Mouse (Mus musculus) lung, postnatal 0 days (tissue): ENCODE results near the gene Sypl. TPM values are rescaled to one million over a fixed set of nuclear protein-coding genes. Genes with fewer than 3 reads are reported as not detected.

Experiments
- ATAC-seq: fragments of 200-750 bp; cut with Nextera tagmentation; 2 replicates; pipeline ENCODE4 v1.8.0; 2017; ENCODE audit warnings: moderate library complexity
- DNase-seq: peaks from one replicate; pipeline ENCODE4 v3.0.0-alpha.2; 2016; ENCODE audit warnings: low spot score
- H3K27ac ChIP-seq: fragments of 300-500 bp; sonication (generic); 2 replicates; pipeline ENCODE4 v1.5.1; 2014; ENCODE audit warnings: antibody characterized with exemption, mild to moderate bottlenecking, low read length, mixed read lengths
- H3K27me3 ChIP-seq: fragments of 300-500 bp; sonication (generic); replicated peaks from 2 replicates; pipeline ENCODE4 v1.6.1; 2014; ENCODE audit warnings: low read length, mixed read lengths; ENCODE audit not compliant: insufficient read depth
- H3K36me3 ChIP-seq: fragments of 300-500 bp; sonication (generic); 2 replicates; pipeline ENCODE4 v1.6.1; 2014; ENCODE audit warnings: low read length, mixed read lengths; ENCODE audit not compliant: insufficient read depth
- H3K4me1 ChIP-seq: fragments of 300-500 bp; sonication (generic); 2 replicates; pipeline ENCODE4 v1.6.1; 2014; ENCODE audit warnings: antibody characterized with exemption, low read depth, low read length, mixed read lengths; ENCODE audit not compliant: insufficient read depth
- H3K4me2 ChIP-seq: fragments of 300-500 bp; sonication (generic); replicated peaks from 2 replicates; pipeline ENCODE4 v1.6.1; 2014; ENCODE audit warnings: low read depth, mild to moderate bottlenecking, low read length, moderate library complexity, mixed read lengths
- H3K4me3 ChIP-seq: fragments of 300-500 bp; sonication (generic); 2 replicates; pipeline ENCODE4 v1.5.1; 2014; ENCODE audit warnings: low read depth, low read length
- H3K9ac ChIP-seq: fragments of 300-500 bp; sonication (generic); replicated peaks from 2 replicates; pipeline ENCODE4 v1.6.1; 2014; ENCODE audit warnings: low read depth, mild to moderate bottlenecking
- H3K9me3 ChIP-seq: fragments of 300-500 bp; sonication (generic); 2 replicates; pipeline ENCODE4 v1.6.1; 2016; ENCODE audit warnings: low read length, mixed read lengths
- CTCF ChIP-seq: IDR thresholded peaks from 2 replicates; pipeline ENCODE4 v1.5.1; 2016; ENCODE audit warnings: antibody characterized with exemption, mild to moderate bottlenecking
- EP300 ChIP-seq: IDR thresholded peaks from 2 replicates; pipeline ENCODE4 v1.6.1; 2016; ENCODE audit warnings: antibody characterized with exemption, mild to moderate bottlenecking, control low read depth
- WGBS: fragments of 180-500 bp; shearing (Covaris S2); extraction: QIAGEN DNeasy Blood & Tissue Kit; methylation state at CpG from one replicate; pipeline ENCODE4 v1.1.7; 2014; 5-methylcytosine and 5-hydroxymethylcytosine counted together
- polyA plus RNA-seq: library from polyadenylated mRNA; unstranded; fragments of >200 nt; fragmentation: Nextera tagmentation; extraction: Ambion mirVana; gene quantifications from 2 replicates; pipeline ENCODE4 v1.2.1, GENCODE M21; 2015

Sypl gene
- polyA plus RNA-seq, result 237 and 251 TPM in 2 replicates

DNA sequence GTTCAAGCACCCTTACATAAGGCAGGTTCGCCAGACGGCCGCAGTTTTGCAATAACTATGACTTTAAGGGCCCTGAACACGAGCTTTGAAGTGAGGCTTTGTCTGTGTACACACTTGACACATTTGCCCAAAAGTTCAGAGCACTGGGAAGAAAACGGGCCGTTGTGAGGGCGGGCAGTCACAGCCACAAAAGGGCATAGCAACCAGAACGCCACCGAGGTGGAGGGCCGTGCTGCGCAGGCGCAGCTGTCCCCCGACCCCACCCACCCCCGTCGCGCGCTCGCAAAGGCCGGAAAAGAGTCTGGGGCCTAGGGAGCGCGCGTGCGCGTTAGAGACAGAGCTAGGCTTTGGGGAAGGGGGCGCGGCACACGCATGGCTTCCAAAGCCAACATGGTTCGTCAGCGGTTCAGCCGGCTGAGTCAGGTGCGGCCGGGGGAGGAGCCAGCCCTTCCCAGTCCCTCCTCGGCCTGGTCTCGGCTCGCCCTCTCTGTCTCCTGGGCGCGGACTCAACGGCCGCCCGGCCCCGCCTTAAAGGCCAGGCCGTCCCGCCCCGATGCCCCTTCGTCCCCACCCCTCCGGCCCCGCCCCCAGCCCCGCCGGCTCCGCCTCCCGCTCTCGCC lies at the start of gene Sypl:
Gene Sypl (plus strand): TSS at position 296 of the 620 bp plus-strand sequence.
- Histone ChIP-seq H3K9ac (peak within 1 kb of the TSS; percentile 88), H3K9me3 (no peaks in the 10 kb centered on the region), H3K27me3 (no peaks in the 10 kb centered on the region), H3K4me3 (peak within 1 kb of the TSS; percentile 72), H3K4me1 (0 out of 2 replicates have a peak, but pooled peaks cover 3% of the 10 kb centered on the region), H3K4me2 (peak within 1 kb of the TSS; percentile 66), H3K27ac (peak within 1 kb of the TSS; percentile 98), H3K36me3 (no peaks in the 10 kb centered on the region)
- whole genome bisulfite sequencing, result under 1% methylated on average over 48 of the region's 52 CpGs
- ATAC-seq (peak; percentile 97), DNase-seq (peak; percentile 99)
- TF ChIP-seq EP300, result peak; percentile 94
- no peak for TF ChIP-seq CTCF

DNA sequence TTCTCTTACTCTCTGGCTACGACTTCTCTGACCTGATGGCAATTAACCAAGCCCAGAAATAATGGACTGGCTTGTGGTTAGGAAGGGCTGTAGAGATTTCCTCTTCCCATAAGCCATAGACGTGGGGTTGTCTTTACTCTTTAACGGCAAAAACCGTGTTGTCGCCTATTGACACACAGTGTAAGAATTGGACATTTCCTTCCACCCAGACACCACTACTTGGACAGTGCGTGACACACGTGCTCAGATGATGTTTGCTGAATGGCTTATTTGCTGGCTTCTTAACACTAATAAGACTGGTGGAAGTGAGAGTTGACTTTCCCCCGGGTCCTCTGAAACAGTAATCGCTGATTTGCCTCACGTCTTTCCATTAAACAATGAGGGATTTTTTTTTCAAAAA lies 44.0 kb upstream of the Sypl start:
- Histone ChIP-seq H3K27ac (no peak overlapping the region), H3K4me2 (no peak overlapping the region), H3K9me3 (no peaks in the 10 kb centered on the region), H3K4me3 (no peak overlapping the region), H3K27me3 (no peaks in the 10 kb centered on the region), H3K4me1 (no peaks in the 10 kb centered on the region), H3K36me3 (no peaks in the 10 kb centered on the region), H3K9ac (no peak overlapping the region)
- 51% methylated on average over 10 of the region's 10 CpGs for WGBS
- no peak for DNase-seq
- no peak for ATAC-seq
- TF ChIP-seq EP300 (no peak), CTCF (no peak)

DNA sequence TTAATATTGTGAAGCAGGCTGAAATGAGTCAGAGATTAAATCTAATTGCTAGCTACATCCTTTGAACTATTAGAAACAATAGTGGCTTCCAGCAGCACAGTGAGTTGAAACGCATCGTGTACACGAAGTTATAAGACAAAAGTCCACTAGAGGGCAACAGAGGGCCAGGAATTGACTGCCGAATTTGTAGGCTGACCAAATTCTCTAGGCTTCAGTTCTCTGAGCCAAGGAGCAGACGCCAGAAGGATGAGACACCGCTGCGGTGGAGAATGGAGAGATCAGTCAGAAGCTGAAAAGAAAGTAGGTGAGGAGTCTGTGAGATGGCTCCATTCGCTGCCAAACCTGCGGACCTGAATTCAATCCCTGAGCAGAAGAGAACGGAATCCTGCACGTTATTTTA lies 43.6 kb upstream of the Sypl start:
- no peaks in the 10 kb centered on the region for H3K27me3 ChIP-seq
- 14% methylated on average over 11 of the region's 11 CpGs for WGBS
- TF ChIP-seq CTCF (peak; percentile 83), EP300 (no peak)
- no peaks in the 10 kb centered on the region for H3K4me1 ChIP-seq
- no peak overlapping the region for H3K4me3 ChIP-seq
- no peak overlapping the region for H3K9ac ChIP-seq
- H3K9me3 ChIP-seq, result no peaks in the 10 kb centered on the region
- ATAC-seq, result peak; percentile 67
- H3K4me2 ChIP-seq, result 0 out of 2 replicates have a peak overlapping the region, but pooled peaks have one; percentile 34
- H3K27ac ChIP-seq, result no peak overlapping the region
- H3K36me3 ChIP-seq, result no peaks in the 10 kb centered on the region
- DNase-seq, result peak; percentile 90

DNA sequence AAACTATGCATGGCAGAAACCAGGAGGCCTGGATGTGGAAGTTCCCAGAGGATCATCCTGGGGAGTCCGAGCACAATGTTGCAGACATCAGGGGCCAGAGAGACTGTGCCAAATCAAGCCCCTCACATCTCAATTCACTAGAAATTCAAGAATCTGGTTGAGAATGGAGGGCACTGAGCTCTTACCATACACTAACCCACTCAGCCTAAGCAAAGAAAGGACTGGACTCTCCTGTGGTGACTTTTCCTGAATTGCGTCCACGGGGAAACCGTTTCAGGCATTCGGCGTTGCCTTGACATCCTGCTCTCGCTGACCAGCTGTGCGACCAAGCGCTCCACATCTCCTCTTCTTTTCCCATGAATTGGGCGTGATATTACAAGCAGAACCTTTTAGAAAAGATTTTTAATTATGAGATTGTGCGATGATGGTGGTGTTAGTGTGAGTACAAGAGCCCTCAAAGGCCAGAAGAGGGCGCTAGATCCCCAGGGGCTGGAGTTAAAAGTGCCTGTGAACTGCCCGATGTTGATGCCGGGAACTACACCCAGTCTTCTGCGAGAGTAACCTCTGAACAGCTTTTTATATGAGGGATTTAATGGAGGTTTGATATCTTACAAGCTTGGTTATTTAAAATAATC lies 43.0 kb upstream of the Sypl start:
- Histone ChIP-seq H3K9ac (no peak overlapping the region), H3K27me3 (no peaks in the 10 kb centered on the region), H3K9me3 (no peaks in the 10 kb centered on the region), H3K4me3 (no peak overlapping the region), H3K36me3 (no peaks in the 10 kb centered on the region), H3K27ac (no peak overlapping the region), H3K4me2 (peak overlapping the region; percentile 34; the same call in 1 of the 2 replicates), H3K4me1 (no peaks in the 10 kb centered on the region)
- 27% methylated on average over 15 of the region's 15 CpGs for WGBS
- peak; percentile 82 for TF ChIP-seq CTCF
- no peak for TF ChIP-seq EP300
- ATAC-seq (peak; percentile 73), DNase-seq (peak; percentile 81)

DNA sequence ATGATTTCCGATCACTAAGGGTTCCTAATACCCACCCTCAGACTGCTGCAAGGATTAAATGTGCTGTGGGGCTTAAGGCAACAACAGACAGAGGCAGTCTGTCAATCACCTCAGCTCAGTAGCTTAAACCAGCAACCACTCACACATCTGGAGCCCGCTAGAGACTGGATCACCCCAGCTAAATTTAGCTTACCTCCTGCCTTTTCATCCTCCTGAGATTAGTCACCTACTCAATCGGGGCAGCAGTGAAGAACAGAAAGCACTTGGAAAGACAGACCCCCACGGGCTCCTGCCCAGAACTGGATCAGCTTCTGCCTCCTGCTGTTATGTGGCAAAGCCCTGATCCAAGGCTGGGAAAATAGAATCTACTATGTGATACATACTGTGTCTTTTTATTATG lies 42.1 kb upstream of the Sypl start:
- DNase-seq (no peak), ATAC-seq (no peak)
- H3K36me3 ChIP-seq, result no peaks in the 10 kb centered on the region
- no peak overlapping the region for H3K4me2 ChIP-seq
- no peaks in the 10 kb centered on the region for H3K27me3 ChIP-seq
- TF ChIP-seq EP300, result no peak
- no peak for TF ChIP-seq CTCF
- WGBS, result 53% methylated on average over 4 of the region's 4 CpGs
- H3K9ac ChIP-seq, result no peak overlapping the region
- no peaks in the 10 kb centered on the region for H3K4me1 ChIP-seq
- H3K27ac ChIP-seq, result no peak overlapping the region
- no peak overlapping the region for H3K4me3 ChIP-seq
- H3K9me3 ChIP-seq, result no peaks in the 10 kb centered on the region

DNA sequence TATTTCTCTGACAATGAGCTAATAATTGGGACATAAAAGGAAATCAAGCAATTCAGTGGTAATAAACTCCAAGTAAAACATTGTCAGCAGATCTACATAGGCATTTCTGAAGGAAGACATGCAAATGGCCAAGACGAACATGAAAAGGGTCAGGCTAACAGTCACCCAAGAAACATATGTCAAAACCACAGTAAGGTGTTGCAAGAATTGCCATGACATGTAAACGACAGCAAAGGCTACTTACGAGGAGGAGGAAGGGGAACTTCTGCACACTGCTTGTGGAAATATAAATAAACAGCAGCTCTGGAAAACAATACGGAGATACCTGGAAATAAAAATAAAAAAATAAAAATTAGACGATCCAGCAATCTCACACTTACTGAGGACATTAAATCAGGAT lies 40.9 kb upstream of the Sypl start:
- Histone ChIP-seq H3K4me3 (no peak overlapping the region), H3K4me1 (no peaks in the 10 kb centered on the region), H3K4me2 (no peak overlapping the region), H3K9ac (no peak overlapping the region), H3K36me3 (no peaks in the 10 kb centered on the region), H3K27ac (no peak overlapping the region), H3K9me3 (no peaks in the 10 kb centered on the region), H3K27me3 (no peaks in the 10 kb centered on the region)
- ATAC-seq, result no peak
- no peak for TF ChIP-seq CTCF
- TF ChIP-seq EP300, result no peak
- 39% methylated on average over 5 of the region's 5 CpGs for WGBS
- no peak for DNase-seq
